Mouse (Mus musculus) bone marrow, adult 2 months (tissue): ENCODE data around the gene Dnase2b.

ENCODE experiments used
- CTCF ChIP-seq: fragments of 200-500 bp; IDR thresholded peaks from 2 replicates; pipeline ENCODE4 v1.5.1; 2011; ENCODE audit warnings: low read length, control low read depth; ENCODE audit not compliant: control insufficient read depth, insufficient read depth
- POLR2A ChIP-seq: fragments of 200-500 bp; IDR thresholded peaks from 2 replicates; pipeline ENCODE4 v1.6.1; 2011; ENCODE audit warnings: low read depth, mild to moderate bottlenecking, control low read depth, low read length, borderline replicate concordance; ENCODE audit not compliant: control insufficient read depth

- TF ChIP-seq CTCF = no peak
- TF ChIP-seq POLR2A = no peak
These were observed 35.8 kb upstream of the Dnase2b start, which contains the start of gene 4930503B20Rik for GRCm38 (mm10) chr3:146651217-146651616.
